Mouse (Mus musculus) gonadal fat pad, adult 2 months (tissue): Measurements from ENCODE around the gene Gm28372. TPM values are rescaled to one million over a fixed set of nuclear protein-coding genes. Genes with fewer than 3 reads are reported as not detected.

ENCODE experiments used
- DNase-seq: peaks from one replicate; pipeline ENCODE4 v3.0.0-alpha.2; 2012; ENCODE audit warnings: low read depth
- polyA plus RNA-seq: library from polyadenylated mRNA; depleted of rRNA; stranded (reverse); fragments of >200 nt; gene quantifications from 2 replicates; pipeline ENCODE4 v1.2.3, GENCODE M21; 2012

Gene Gm28372
- polyA plus RNA-seq, 1 experiment = not detected

GRCm38 (mm10) chr2:130411558-130412495 is 6.8 kb downstream of the Gm28372 start:
- no peak for DNase-seq

GRCm38 (mm10) chr2:130412775-130413174 is 7.7 kb downstream of the Gm28372 start:
- no peak for DNase-seq

- DNase-seq = no peak
Measured at GRCm38 (mm10) chr2:130414094-130414856, 9.2 kb downstream of the Gm28372 start.

GRCm38 (mm10) chr2:130421781-130422620 is 17.0 kb downstream of the Gm28372 start:
- DNase-seq = no peak

- DNase-seq = no peak
Measured at GRCm38 (mm10) chr2:130423397-130424125, 18.5 kb downstream of the Gm28372 start.

GRCm38 (mm10) chr2:130424126-130424853 is 19.3 kb downstream of the Gm28372 start, which contains the start of the genes Vps16 and Pced1a:
Vps16 (plus strand) TSS chr2:130424339.
Pced1a (minus strand) TSS chr2:130424701.
- DNase-seq = peak; percentile 52

- DNase-seq = no peak
Measured at GRCm38 (mm10) chr2:130425112-130425511, 20.1 kb downstream of the Gm28372 start.

GRCm38 (mm10) chr2:130429851-130430250 is 24.8 kb downstream of the Gm28372 start:
- no peak for DNase-seq

GRCm38 (mm10) chr2:130430484-130430883 is 25.4 kb downstream of the Gm28372 start:
- DNase-seq = no peak

GRCm38 (mm10) chr2:130432157-130432556 is 27.1 kb downstream of the Gm28372 start:
- DNase-seq = no peak

GRCm38 (mm10) chr2:130433152-130433551 is 28.1 kb downstream of the Gm28372 start:
- DNase-seq = no peak

GRCm38 (mm10) chr2:130436769-130437168 is 31.7 kb downstream of the Gm28372 start:
- no peak for DNase-seq

GRCm38 (mm10) chr2:130438861-130439260 is 33.8 kb downstream of the Gm28372 start:
- DNase-seq = no peak

GRCm38 (mm10) chr2:130439840-130440480 is 34.9 kb downstream of the Gm28372 start:
- no peak for DNase-seq

GRCm38 (mm10) chr2:130442162-130442561 is 37.1 kb downstream of the Gm28372 start:
- no peak for DNase-seq

- DNase-seq = no peak
Measured at GRCm38 (mm10) chr2:130448449-130448848, 43.4 kb downstream of the Gm28372 start.

GRCm38 (mm10) chr2:130449021-130449793 is 44.2 kb downstream of the Gm28372 start:
- DNase-seq = no peak

- no peak for DNase-seq
Measured at GRCm38 (mm10) chr2:130449794-130450433, 44.9 kb downstream of the Gm28372 start, which contains the start of gene Ptpra. Ptpra (plus strand) TSS chr2:130450278.
